Mouse (Mus musculus) CH12.LX (cell line): ENCODE data around the gene Lcn8. TPM values are rescaled to one million over a fixed set of nuclear protein-coding genes. Genes with fewer than 3 reads are reported as not detected.

ENCODE experiments used
- DNase-seq: peaks from one replicate; pipeline ENCODE4 v3.0.0-alpha.2; 2013; ENCODE audit errors: extremely low read depth
- H3K27ac ChIP-seq: 2 replicates; pipeline ENCODE4 v1.5.1; 2012; ENCODE audit warnings: low read depth, mild to moderate bottlenecking, control low read depth, moderate library complexity; ENCODE audit not compliant: insufficient read depth
- H3K27me3 ChIP-seq: replicated peaks from 2 replicates; pipeline ENCODE3; 2012; ENCODE audit warnings: inconsistent platforms
- H3K36me3 ChIP-seq, 2 experiments: replicated peaks in 1 of 2; 2 replicates each; pipeline versions ENCODE3 to v1.6.1; 2012; ENCODE audit warnings: inconsistent platforms in 1 of 2, low read length in 1 of 2, mild to moderate bottlenecking in 1 of 2, mixed read lengths in 1 of 2, moderate library complexity in 1 of 2; ENCODE audit not compliant: control insufficient read depth in 1 of 2, insufficient read depth in 1 of 2
- H3K4me1 ChIP-seq, 2 experiments: 2 replicates each; pipeline ENCODE4 v1.6.1; 2012; ENCODE audit warnings: inconsistent platforms in 1 of 2, moderate library complexity in 1 of 2; ENCODE audit not compliant: insufficient read depth in 2 of 2, control insufficient read depth in 1 of 2
- H3K4me2 ChIP-seq: 2 replicates; pipeline ENCODE4 v1.6.1; 2012; ENCODE audit warnings: low read depth, mild to moderate bottlenecking, control low read depth; ENCODE audit not compliant: poor library complexity, insufficient read depth, severe bottlenecking
- H3K4me3 ChIP-seq, 3 experiments: fragments of 150-350 bp in 1 of 3; sonication (generic) in 1 of 3; replicated peaks in 1 of 3; 2 replicates each; pipeline versions ENCODE3 to v1.5.1; 2011 to 2012; ENCODE audit warnings: low read depth in 2 of 3, low read length in 2 of 3, mild to moderate bottlenecking in 2 of 3, moderate library complexity in 2 of 3, control low read depth in 1 of 3, improper control_type of control experiment in 1 of 3, inconsistent platforms in 1 of 3, mixed read lengths in 1 of 3; ENCODE audit not compliant: poor library complexity in 1 of 3
- H3K79me2 ChIP-seq: replicated peaks from 2 replicates; pipeline ENCODE4 v1.6.1; 2012; ENCODE audit warnings: mild to moderate bottlenecking, moderate library complexity; ENCODE audit not compliant: control insufficient read depth, poor library complexity, insufficient read depth, severe bottlenecking; ENCODE audit errors: extremely low read depth
- H3K9ac ChIP-seq: 2 replicates; pipeline ENCODE4 v1.6.1; 2012; ENCODE audit warnings: low read depth, mild to moderate bottlenecking, control low read depth, moderate library complexity; ENCODE audit not compliant: insufficient read depth
- H3K9me3 ChIP-seq: replicated peaks from 2 replicates; pipeline ENCODE3; 2012; ENCODE audit warnings: low read length, inconsistent platforms, mixed read lengths
- BHLHE40 ChIP-seq: IDR thresholded peaks from 2 replicates; pipeline ENCODE4 v1.6.1; 2011; ENCODE audit warnings: mild to moderate bottlenecking, low read depth, low read length, improper control_type of control experiment
- CHD2 ChIP-seq: IDR thresholded peaks from 2 replicates; pipeline ENCODE4 v1.6.1; 2011; ENCODE audit warnings: low read length, improper control_type of control experiment
- E2F4 ChIP-seq: IDR thresholded peaks from 2 replicates; pipeline ENCODE4 v1.6.1; 2011; ENCODE audit warnings: low read depth, low read length, improper control_type of control experiment; ENCODE audit not compliant: insufficient replicate concordance
- ETS1 ChIP-seq: conservative IDR thresholded peaks from 2 replicates; pipeline ENCODE4 v1.6.1; 2012; ENCODE audit warnings: low read depth, mild to moderate bottlenecking, inconsistent platforms, low read length, improper control_type of control experiment, moderate library complexity
- JUN ChIP-seq: IDR thresholded peaks from 2 replicates; pipeline ENCODE4 v1.6.1; 2011; ENCODE audit warnings: low read depth, mild to moderate bottlenecking, low read length, improper control_type of control experiment, moderate library complexity; ENCODE audit not compliant: insufficient read depth
- JUND ChIP-seq: conservative IDR thresholded peaks from 2 replicates; pipeline ENCODE4 v1.6.1; 2011; ENCODE audit warnings: low read depth, low read length, improper control_type of control experiment
- KAT2A ChIP-seq: IDR thresholded peaks from 2 replicates; pipeline ENCODE4 v1.6.1; 2012; ENCODE audit warnings: low read length, improper control_type of control experiment, inconsistent platforms; ENCODE audit not compliant: insufficient replicate concordance
- MAX ChIP-seq: IDR thresholded peaks from 2 replicates; pipeline ENCODE4 v1.6.1; 2011; ENCODE audit warnings: low read length, improper control_type of control experiment
- MAZ ChIP-seq: IDR thresholded peaks from 2 replicates; pipeline ENCODE4 v1.6.1; 2012; ENCODE audit warnings: low read depth, mild to moderate bottlenecking, inconsistent platforms, low read length, improper control_type of control experiment, moderate library complexity
- MXI1 ChIP-seq: IDR thresholded peaks from 2 replicates; pipeline ENCODE4 v1.6.1; 2011; ENCODE audit warnings: mild to moderate bottlenecking, low read depth, low read length, improper control_type of control experiment
- NELFE ChIP-seq: IDR thresholded peaks from 2 replicates; pipeline ENCODE4 v1.6.1; 2011; ENCODE audit warnings: low read depth, low read length, improper control_type of control experiment
- PAX5 ChIP-seq: IDR thresholded peaks from 2 replicates; pipeline ENCODE4 v1.6.1; 2012; ENCODE audit warnings: low read length, inconsistent platforms, mixed read lengths
- POLR2A ChIP-seq: IDR thresholded peaks from 2 replicates; pipeline ENCODE4 v1.6.1; 2011; ENCODE audit warnings: low read depth, mild to moderate bottlenecking, improper control_type of control experiment, low read length
- POLR2AphosphoS2 ChIP-seq: IDR thresholded peaks from 2 replicates; pipeline ENCODE4 v1.6.1; 2011; ENCODE audit warnings: low read depth, low read length, improper control_type of control experiment
- RAD21 ChIP-seq: IDR thresholded peaks from 2 replicates; pipeline ENCODE4 v1.6.1; 2011; ENCODE audit warnings: low read depth, mild to moderate bottlenecking, low read length, improper control_type of control experiment, moderate library complexity
- RCOR1 ChIP-seq: conservative IDR thresholded peaks from 2 replicates; pipeline ENCODE4 v1.6.1; 2012; ENCODE audit warnings: low read depth, mild to moderate bottlenecking, inconsistent platforms, low read length, improper control_type of control experiment
- SIN3A ChIP-seq: IDR thresholded peaks from 2 replicates; pipeline ENCODE4 v1.6.1; 2012; ENCODE audit warnings: low read length, improper control_type of control experiment, inconsistent platforms
- TBP ChIP-seq: conservative IDR thresholded peaks from 2 replicates; pipeline ENCODE4 v1.6.1; 2011; ENCODE audit warnings: low read depth, low read length, improper control_type of control experiment
- TCF12 ChIP-seq: IDR thresholded peaks from 2 replicates; pipeline ENCODE4 v1.6.1; 2014; ENCODE audit warnings: low read depth, mild to moderate bottlenecking, inconsistent platforms, low read length, improper control_type of control experiment
- UBTF ChIP-seq: IDR thresholded peaks from 2 replicates; pipeline ENCODE4 v1.6.1; 2012; ENCODE audit warnings: low read depth, mild to moderate bottlenecking, inconsistent platforms, low read length, improper control_type of control experiment, moderate library complexity
- ZC3H11A ChIP-seq: IDR thresholded peaks from 2 replicates; pipeline ENCODE4 v1.6.1; 2012; ENCODE audit warnings: low read depth, mild to moderate bottlenecking, inconsistent platforms, low read length, improper control_type of control experiment
- ZMIZ1 ChIP-seq: IDR thresholded peaks from 2 replicates; pipeline ENCODE4 v1.6.1; 2012; ENCODE audit warnings: low read depth, mild to moderate bottlenecking, inconsistent platforms, low read length, improper control_type of control experiment
- ZNF384 ChIP-seq: IDR thresholded peaks from 2 replicates; pipeline ENCODE4 v1.6.1; 2012; ENCODE audit warnings: low read depth, low read length, improper control_type of control experiment, inconsistent platforms
- dilution Hi-C: fragments of 300-500 bp; cut with MboI; formaldehyde crosslinking; loops from 2 replicates; pipeline ENCODE4 v1.14.3; 2020; ENCODE audit warnings: low sequenced_read_pairs; ENCODE audit not compliant: extremely low pct_unique_long_range_greater_than_20kb, extremely low pct_ligation_motif_present
- in situ Hi-C: fragments of 300-500 bp; cut with MboI; formaldehyde crosslinking; loops from 3 replicates; pipeline ENCODE4 v1.14.3; 2019; ENCODE audit warnings: low sequenced_read_pairs, low pct_ligation_motif_present, low pct_unique_long_range_greater_than_20kb, mixed read lengths
- polyA plus RNA-seq: library from polyadenylated mRNA; unstranded; fragments of >175 nt; gene quantifications from 2 replicates; pipeline ENCODE4 v1.2.1, GENCODE M21; 2012; ENCODE audit warnings: low read depth; ENCODE audit not compliant: insufficient read length
- total RNA-seq, 2 experiments: library from RNA; depleted of rRNA; stranded (reverse); fragments of 300-350 nt in 1 of 2; fragments of >200 nt in 1 of 2; gene quantifications; 2 replicates each; pipeline ENCODE4 v1.2.3; 2012 to 2014

The Lcn8 gene
- total and polyA plus RNA-seq, 3 experiments: not detected

DNA sequence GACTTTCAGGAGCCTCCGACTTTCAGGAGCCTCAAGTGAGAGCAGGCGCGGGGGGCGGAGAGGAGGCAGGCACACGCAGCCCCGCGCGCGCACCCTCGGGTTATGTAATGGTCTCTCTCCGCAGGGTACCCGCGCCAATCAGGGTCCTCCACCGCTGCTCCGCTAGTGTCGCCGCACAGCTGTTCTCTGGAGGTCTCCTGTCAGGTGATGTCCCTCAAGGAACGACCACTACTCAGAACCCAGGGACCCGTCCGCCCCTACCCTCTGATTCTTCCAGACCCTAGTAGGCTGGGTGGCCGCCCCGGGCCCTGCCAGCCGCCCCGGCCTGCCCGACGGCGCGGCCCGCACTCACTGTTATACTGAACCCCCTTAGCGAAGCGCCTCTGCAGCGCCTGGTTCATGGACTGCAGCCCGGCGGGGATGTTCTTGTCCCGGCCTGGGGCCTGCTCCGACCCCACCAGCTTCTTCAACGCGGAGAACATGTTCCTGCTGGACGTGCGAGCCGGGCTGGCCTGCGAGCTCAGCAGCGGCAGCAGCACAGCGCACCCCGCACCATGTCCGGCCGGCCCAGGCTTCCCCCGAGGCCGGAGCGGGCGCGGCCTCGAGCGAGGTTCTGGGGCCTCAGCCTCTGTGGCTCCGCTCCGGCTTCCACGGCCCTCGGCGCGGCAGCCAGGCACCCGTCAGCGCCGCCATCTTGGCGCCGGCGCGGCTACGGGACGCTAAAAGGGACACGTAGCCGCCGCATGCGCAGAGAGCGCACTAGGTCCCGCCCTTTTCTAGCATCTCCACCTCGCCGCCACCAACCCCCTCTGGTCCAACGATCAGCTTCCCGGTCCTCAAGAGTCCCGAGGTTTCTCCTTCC is 44.9 kb upstream of the Lcn8 start, which contains the start of gene Rabl6 (continued):
- TF ChIP-seq POLR2AphosphoS2 (peak; percentile 72; the same call in 1 of the 2 replicates), MAX (peak; percentile 96)

GRCm38 (mm10) chr2:25608671-25609070 is 44.2 kb upstream of the Lcn8 start:
- no peak overlapping the region for H3K9ac ChIP-seq
- H3K9me3 ChIP-seq: no peaks in the 10 kb centered on the region
- H3K4me1 ChIP-seq: peaks cover 5 to 21% of the 10 kb centered on the region in 2 experiments
- in situ Hi-C loops: no loop called here
- no peak overlapping the region for H3K27ac ChIP-seq
- dilution Hi-C loops: no loop called here
- peak overlapping the region; percentile 7; the same call in 1 of the 2 replicates for H3K4me2 ChIP-seq
- DNase-seq: no peak
- peaks cover 17% of the 10 kb centered on the region for H3K79me2 ChIP-seq
- TF ChIP-seq ZC3H11A (no peak), JUN (no peak), KAT2A (no peak), JUND (no peak), MAX (no peak), ZNF384 (no peak), RCOR1 (no peak), E2F4 (no peak), NELFE (no peak)
- peaks cover 0 to 18% of the 10 kb centered on the region in 2 experiments for H3K36me3 ChIP-seq
- no peaks in the 10 kb centered on the region for H3K27me3 ChIP-seq
- H3K4me3 ChIP-seq: peak overlapping the region in 1 of 3 experiments; percentile 99

DNA sequence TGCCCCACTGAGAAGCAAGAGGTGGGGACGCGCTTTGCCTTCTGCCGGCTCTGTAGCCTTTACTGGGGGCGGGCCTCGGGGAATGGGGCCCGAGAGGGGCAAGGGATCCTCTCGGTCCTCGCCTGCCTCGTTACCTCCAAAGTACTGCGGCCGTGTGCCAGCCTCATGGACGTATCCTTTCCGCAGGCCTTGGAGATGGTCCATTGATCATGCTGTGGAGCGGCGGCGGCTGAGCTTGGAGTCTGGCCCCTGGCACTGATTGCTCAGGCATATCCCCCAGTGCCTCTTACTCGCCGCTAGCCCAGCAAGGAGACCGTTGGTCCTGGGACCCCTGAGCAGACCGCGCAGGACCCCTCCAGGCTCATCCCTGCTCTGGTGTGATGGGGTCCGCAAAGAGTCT is 36.5 kb upstream of the Lcn8 start:
- no peak for DNase-seq
- Histone ChIP-seq H3K9ac (no peak overlapping the region), H3K27me3 (peaks cover 1% of the 10 kb centered on the region), H3K4me1 (peaks cover 0 to 7% of the 10 kb centered on the region in 2 experiments; a peak in 2 of 4 replicates), H3K36me3 (peaks cover 0 to 3% of the 10 kb centered on the region in 2 experiments), H3K4me3 (no peak overlapping the region), H3K9me3 (no peaks in the 10 kb centered on the region), H3K27ac (no peak overlapping the region), H3K4me2 (no peak overlapping the region), H3K79me2 (no peaks in the 10 kb centered on the region)
- no peak for TF ChIP-seq RAD21
- TF ChIP-seq ZMIZ1: no peak
- no peak for TF ChIP-seq CHD2
- TF ChIP-seq PAX5: no peak
- no peak for TF ChIP-seq SIN3A
- no peak for TF ChIP-seq JUND
- TF ChIP-seq MXI1: no peak
- no peak for TF ChIP-seq JUN
- no peak for TF ChIP-seq KAT2A
- TF ChIP-seq UBTF: no peak
- TF ChIP-seq ETS1: no peak
- TF ChIP-seq BHLHE40: no peak
- no peak for TF ChIP-seq TBP
- TF ChIP-seq POLR2A: no peak
- TF ChIP-seq MAZ: no peak
- no peak for TF ChIP-seq TCF12
- no peak for TF ChIP-seq MAX
- no peak for TF ChIP-seq ZNF384
- TF ChIP-seq E2F4: no peak
- dilution Hi-C loops: no loop called here
- in situ Hi-C loops: no loop called here
